Mouse (Mus musculus): ENCODE data around the gene Gimap1.

The Gimap1 gene

DNA sequence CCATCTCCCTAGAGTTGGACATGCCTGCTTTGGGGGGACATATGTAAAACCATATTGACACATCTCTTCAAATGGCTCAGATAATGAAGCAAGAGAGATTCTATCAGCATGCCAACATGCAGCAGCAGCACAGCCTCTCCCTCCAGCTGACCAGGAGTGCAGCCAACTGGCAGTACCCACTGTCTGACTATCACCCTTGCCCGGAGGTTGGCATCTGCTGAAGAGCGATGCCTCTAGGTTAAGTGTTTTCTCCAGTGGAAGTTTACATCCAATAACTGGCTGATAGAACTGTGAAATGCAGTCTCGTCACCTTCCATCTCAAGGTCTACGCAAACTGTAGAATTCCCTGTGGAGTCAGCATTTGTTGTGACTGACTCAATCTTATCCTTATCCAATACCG is 1.2 kb upstream of the Gimap1 start:
- intact Hi-C loops (cut with DNase I): no loop called here

DNA sequence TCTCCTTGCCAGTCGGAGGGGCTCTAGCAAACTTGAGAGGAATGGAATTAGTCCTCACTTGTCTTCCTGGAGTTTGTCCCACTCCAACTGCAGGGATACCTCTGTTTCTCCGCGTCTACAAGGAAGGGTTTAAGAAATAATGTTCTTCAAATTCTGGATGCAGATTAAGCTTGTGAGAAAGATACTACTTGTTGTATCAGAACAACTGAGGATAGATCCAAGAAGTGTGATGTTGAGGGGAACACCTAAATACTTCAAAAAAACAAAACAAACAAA is 864 bp downstream of the Gimap1 start:
- intact Hi-C loops (cut with DNase I): no loop called here

DNA sequence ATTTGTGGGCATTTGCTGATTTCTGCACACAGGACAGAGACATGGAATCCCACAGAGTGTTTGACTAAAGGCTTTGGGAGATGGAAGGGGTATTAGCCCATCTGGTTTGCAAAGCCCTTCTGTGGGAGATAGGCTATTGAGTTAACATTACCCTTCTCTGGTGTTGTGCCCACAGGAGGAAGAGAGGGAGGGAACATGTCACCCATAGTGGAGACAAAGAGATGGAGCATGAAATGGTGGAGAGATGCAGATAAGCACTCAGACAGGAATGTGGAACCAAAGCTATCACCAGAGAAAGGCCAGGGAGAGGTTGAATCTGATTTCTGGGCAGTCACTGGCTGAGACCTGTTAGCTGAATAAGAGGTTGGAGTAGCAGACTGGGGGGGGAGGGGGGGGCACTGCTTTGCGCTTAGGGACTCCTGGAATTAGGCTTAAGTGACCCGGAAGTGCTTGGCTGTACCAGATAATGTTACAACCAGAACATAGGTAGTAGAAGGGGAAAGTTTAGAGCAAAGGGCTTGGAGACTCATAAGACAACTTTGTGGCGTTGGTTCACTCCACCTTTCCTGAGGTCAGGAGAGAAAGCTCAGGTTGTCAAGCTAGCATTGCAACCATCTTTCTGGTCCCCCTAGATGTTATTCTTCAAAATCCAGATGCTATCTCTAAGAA is 1.8 kb downstream of the Gimap1 start:
- intact Hi-C loops (cut with DNase I): no loop called here

DNA sequence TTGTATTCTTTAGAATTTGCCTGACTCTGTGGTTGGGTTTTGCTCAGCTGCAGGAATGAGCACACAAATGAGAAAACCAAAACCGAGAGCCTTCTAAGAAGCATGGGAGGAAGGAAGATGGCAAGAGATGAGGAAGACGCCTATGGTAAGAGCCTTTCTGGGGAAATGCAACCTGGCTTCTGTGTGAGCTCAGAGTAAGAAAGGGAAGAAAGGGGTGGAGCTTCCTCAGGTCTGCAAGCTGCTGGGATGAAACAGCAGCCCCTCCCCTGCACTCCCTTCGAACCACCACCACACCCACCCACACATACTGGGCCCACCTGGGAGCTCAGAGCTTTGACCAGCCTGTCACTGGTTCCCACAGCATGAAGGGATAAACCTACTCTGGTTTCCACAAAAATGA is 2.4 kb downstream of the Gimap1 start:
- intact Hi-C loops (cut with DNase I): no loop called here

DNA sequence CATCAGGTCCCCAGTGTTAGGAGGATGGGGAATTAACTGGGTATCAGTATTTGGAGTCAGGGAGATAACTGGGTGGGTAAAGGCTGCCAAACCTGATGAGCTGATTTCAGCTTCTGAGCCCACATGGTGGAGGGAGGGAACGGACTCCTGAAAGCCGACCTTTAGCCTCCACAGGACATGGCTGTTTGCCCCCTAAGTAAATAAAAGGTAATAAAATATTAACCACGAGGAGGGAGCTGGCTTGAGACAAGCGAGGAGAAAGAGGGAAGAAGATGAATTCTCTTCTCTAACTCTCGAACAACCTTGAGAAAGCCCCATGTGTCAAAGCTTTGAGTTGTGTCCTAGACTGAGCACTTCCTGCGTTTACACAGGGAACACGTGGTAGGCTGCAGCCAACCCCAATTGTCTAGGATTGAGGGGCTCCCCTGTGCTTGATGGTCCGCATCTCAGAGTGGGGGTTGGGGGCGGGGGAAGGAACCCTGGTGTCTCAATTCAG is 2.9 kb downstream of the Gimap1 start:
- intact Hi-C loops (cut with DNase I): no loop called here

DNA sequence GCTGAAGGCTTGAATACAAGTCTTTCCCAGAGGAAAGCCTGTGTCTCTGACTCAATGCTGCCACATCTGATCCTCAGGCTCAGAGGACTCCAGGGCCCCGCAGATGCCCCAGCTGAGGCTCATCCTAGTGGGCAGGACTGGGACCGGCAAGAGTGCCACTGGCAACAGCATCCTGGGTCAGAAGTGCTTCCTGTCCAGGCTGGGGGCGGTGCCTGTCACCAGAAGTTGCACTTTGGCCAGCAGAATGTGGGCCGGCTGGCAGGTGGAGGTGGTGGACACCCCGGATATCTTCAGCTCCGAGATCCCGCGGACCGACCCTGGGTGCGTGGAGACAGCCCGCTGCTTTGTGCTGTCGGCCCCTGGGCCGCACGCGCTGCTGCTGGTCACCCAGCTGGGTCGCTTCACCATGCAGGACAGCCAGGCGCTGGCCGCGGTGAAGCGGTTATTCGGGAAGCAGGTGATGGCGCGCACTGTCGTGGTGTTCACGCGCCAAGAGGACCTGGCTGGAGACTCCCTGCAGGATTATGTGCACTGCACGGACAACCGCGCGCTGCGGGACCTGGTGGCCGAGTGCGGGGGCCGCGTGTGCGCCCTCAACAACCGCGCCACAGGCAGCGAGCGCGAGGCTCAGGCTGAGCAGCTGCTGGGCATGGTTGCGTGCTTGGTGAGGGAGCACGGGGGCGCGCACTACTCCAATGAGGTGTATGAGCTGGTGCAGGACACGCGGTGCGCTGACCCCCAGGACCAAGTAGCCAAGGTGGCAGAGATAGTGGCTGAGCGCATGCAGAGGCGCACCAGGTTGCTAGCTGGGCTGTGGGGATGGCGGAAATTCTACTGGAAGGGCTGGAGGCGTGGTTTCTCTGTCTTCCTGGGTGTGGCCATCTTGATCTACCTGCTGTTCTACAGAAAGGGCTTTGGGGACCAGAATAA is 3.8 kb downstream of the Gimap1 start:
- intact Hi-C loops (cut with DNase I): no loop called here

DNA sequence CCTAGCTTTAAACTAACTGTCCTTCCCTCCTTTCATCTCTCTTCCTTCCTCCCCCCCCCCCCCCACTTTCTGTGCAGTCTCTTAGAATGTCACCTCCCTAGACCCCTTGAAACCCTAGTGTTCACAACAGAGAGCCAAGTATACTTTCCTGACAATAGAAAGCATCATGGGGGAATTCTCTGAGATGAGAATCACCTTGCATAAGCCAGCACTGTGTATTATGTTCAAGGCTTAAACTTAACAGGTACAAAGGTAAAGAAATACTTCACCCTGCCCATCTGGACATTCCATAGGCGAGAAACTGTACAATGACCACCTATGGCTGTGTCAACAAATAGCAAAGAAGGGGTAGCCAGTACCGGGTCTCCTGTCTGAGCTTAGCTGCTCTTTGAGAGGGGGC is 6.6 kb downstream of the Gimap1 start:
- intact Hi-C loops (cut with DNase I): no loop called here

DNA sequence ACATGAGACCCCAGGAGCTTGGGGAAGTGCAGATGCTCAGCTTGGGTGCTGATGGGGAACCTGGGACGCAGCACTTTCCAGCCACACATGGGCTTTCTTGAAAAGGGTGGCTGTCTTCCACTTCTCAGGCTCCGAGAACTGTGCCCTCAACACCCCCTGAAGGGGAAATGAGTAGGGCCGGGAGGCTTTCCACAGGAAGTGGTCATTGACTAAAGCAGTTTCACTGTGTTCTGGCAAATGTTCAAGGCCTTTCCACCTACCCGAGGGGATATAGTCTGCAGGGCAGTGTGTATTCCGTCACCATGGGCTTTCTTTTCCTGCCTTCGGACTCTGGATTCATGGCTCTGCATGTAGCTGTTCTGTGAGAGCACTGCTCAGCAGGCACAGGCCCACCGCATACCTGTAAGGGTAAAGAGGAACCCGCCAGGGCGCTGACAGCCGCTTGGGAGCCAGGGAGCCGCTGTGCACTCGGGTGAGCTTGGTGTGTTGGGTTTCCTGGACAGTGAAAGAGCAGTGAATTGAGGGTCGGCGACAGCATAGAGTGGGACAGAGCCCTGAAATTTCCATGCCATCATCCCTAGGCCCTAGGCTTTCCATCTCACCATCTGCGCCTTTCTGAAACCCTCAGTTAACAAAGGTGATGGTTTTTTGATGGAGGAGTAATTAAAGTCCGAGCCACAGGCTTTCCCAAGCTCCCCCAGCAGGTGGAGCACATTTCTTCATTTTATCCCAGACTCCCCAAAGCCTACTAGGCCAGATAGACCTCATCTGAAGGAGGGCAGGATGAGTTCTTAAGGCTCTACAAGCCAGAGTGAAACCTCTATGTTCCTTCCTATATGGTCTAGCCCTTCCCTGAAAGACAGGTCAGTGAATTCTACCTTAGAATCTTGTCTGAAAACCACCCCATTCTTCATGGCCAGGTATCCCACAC is 7.4 kb downstream of the Gimap1 start, which contains the start of gene Gimap5:
Gene Gimap5 (plus strand): TSS at position 239 of the 931 bp plus-strand sequence.
- intact Hi-C loops (cut with DNase I): no loop called here

DNA sequence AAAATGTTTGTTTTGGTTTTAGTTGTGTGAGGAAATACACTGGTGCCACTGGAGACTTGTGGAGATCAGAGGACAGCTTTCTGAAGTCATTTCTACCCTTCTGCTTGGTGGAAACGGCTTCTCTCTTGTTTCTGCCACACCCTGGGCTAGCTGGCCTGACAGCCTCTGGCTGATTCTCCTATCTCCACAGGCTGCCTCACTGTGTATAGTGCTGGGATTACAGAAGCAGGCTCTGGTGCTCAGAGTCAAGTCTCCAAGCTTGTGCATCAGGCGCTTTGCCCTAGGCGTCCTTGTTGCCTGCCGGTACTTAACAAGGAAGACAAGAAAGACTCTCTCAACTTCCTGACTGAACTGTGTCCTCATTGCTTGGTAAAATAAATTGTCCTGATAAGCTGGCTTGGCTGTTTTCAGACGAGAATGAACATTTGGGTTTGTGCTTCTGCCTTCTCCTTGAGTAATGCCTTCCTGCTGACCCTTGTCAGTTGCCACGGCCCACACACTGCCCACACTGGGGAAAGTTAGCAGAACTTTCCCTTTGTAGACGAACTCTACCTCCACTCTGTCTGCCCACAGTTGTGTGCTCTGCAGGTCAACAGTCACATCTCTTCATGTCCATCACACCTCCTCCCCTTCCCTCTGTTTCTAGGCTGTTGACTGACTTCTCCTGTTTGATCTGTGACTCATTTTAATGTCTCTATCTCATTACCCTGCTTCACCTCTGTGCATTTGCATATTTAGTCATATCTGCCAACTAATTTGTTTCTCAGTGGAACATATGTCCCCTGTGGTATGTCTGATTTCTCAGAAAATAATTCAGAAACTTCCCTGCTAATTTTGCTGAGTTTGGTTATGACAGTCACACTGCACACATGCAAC is 8.5 kb downstream of the Gimap1 start:
- intact Hi-C loops (cut with DNase I): no loop called here

DNA sequence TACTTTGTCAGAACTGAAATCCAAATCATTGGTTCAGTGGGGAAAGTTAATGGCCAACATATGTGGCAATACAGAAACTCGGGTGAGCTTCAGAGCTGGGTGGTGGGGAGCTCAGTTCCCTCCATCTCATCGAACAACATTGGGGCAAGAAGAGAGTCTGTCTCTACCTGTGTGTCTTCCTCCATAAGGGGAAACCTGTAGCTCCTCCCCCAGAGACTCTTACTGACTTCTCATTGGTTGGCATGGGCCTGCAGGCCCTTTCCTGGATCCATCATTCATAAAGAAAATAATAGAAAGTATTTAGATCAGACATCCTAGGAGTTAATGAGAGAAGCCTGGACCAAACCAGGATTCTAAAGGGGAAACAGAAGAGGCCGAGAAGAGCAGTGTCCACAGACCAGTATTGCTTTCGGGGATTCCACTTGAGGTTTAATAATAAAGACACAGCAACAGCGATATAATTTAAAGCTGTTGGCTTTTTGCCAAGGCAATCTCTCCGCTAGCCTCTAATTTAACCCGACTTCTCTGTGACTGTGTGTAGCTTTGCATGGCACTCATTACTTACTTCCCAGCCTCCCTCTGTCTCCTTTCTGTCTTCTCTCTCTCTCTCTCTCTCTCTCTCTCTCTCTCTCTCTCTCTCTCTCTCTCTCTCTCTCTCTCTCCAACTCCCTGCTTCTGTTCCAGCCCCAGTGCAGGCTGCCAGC is 24.9 kb downstream of the Gimap1 start:
- intact Hi-C loops (cut with DNase I): loop anchor here (10.0 kb wide), 1 partner anchor 589 kb away; no protein-coding TSS in a partner anchor

DNA sequence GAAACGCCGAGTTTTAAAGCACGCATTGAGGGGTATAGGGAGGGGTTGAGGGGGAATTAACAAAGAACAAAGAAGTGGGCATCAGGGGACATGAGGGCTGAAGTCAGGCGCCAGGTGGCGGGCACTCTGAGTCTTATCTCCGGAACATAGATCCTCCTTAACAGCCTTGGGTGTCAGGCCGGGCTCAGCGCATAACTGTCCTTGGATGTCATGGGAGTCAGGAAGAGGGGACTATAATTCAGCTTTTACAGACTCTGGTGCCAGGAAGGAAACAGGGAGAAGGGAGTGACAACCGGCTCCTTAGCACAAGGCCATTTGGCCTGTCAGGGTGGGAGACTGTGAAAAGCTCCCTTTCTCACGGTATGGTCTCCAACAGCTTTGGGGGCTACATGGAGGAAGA is 25.6 kb downstream of the Gimap1 start:
- intact Hi-C loops (cut with DNase I): loop anchor here (10.0 kb wide), 1 partner anchor 590 kb away; no protein-coding TSS in a partner anchor

DNA sequence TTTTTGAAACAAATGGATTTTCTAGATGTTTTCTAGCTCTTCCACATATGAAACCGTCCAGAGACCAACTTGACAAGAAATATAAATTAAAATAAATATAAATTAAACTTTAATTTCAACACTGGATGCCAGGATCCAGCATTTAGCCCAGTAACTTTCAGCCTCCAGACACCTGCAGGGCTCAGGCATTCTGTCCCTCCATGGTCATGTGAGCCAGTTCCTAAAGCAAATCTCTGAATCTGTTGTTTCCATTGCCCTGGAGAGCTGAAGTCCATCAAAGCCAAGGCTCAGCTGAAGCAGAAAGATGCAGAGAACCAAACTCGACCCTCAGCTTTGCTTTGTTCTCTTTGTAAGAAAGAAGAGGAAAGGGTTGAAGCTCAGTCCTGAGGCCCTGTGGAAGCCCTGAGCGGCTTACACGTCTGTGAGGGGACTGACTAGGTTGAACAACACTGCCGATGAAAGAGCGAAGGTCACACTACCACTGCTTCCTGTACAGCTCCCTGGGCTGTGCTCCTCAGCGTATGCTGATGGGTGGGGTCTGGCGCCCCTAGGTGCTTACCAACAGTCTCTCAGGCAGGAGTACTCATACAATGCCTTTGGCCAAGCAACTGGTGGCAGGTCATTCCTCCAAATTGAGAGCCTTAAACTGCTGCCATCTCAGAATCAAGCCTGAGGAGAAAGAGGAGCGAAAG is 29.5 kb downstream of the Gimap1 start:
- intact Hi-C loops (cut with DNase I): loop anchor here (10.0 kb wide), 1 partner anchor 594 kb away; no protein-coding TSS in a partner anchor

DNA sequence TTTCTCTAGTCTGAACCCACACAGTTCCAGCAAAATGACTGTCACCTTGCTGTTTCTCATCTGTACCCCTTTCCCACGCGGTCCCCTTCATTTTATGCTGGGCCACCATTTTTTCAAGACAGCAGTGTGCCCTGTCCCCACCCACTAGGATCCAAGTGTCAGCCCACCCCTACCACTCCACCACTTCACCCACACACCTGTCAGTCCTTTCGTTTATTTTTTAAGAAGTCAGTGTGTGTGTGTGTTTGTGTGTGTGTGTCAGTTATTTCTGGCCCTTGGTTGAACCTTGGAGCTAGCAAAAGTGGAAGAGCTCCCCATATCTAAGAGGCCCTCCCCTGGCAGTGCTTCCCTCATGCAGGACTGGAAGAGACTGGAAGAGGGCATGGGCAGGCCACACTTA is 30.1 kb downstream of the Gimap1 start:
- intact Hi-C loops (cut with DNase I): loop anchor here (10.0 kb wide), 1 partner anchor 594 kb away; no protein-coding TSS in a partner anchor

DNA sequence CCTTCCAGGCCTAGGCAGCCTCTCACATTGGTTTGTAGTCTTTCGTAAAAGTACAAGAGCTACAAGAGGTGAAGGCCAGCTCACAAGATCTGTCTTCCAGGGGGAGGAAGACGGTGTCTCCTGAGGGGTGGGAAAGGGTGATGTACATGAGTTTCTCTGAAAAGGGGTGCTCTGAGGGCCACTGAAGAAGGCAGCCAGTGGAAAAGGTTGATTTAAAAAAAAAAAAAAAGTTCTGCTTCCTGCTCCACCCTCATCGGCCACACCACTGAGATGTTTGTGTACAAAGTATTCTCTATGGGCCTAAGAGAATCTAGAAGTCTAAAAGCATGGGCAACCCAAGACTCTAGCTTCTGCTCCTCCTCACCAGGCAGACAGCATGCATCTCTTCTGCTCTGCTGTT is 31.8 kb downstream of the Gimap1 start, which contains the start of gene Gimap3:
Gene Gimap3 (minus strand): TSS at position 156 of the 400 bp plus-strand sequence.
- intact Hi-C loops (cut with DNase I): no loop called here

DNA sequence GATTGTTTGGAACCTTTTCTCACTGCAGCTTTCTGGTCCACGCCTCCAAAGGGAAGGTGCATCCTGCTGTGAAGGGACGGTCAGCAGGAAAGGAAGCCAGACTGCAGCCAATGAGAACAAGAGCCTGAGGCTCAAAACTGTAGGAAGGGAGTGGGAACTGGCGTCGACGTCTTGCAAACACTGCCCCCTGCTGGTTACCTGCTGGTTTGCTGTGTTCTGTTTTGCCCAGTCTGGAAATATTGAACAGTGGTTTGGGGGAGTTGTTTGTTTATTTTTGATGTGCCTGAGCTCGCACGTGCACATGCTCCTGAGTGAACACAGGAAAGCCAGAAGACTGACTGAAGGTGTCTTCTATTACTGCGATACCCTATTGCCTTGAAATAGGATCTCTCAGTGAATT is 33.2 kb downstream of the Gimap1 start:
- intact Hi-C loops (cut with DNase I): loop anchor here (2.0 kb wide), 1 partner anchor 127 kb away; no protein-coding TSS in a partner anchor

DNA sequence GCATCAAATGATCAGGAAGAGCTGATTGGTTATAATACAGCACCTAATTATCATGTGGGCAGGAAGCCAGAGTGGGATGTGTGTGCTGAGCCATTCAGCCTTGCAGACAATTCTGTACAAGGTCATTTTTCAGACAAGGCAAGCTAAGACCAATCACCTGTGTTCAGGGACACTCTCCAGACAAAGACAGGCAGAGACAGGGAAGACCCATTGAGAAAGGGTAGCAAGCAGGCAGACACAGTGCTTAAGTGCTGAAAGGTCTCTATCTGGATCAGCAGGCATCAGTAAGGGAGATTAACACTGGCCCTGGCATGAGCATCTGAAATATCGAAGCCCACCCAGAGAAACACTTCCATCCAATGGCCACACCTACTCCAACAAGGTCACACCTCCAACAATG is 45.6 kb downstream of the Gimap1 start:
- intact Hi-C loops (cut with DNase I): loop anchor here (10.0 kb wide), 1 partner anchor 230 kb away; the partner anchor contains the start of gene Lrrc61

DNA sequence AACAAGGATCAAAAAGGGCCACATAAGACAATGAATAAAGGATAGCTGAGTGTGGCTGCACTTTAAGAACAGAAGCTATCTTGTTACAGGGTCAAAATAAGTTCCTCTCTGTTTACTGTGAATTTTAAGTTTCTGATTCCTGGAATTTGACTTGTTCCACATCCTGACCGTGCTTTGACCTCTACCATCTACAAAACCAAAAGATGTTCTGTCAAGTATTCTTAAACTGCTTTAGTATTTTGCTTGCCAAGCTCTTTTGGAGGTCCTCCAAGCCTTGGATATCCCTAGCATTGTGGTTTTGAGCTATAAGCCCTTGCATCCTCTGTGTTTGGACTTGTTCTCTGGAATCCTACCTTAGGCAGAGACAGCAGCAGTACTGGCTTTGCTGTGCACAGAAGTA is 46.3 kb downstream of the Gimap1 start:
- intact Hi-C loops (cut with DNase I): loop anchor here (10.0 kb wide), 1 partner anchor 230 kb away; the partner anchor contains the start of gene Lrrc61

DNA sequence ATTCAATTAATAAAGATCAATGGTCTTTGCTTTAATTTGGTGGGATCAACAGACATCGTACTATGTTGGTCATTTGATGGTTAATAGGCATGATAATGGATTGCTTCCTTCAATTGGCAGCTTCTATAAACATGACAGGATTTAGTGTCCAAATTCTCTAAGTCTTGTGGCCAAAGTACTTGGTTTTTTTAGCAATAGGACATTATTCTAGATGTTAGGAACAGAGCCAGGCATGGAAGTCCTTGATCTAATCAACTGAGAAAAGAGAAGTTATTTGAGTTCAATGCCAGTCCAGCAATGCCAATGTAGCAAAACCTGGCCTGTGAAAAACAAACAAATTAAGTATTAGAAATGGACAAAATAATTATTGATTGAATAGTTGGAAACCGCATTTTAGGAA is 46.7 kb downstream of the Gimap1 start:
- intact Hi-C loops (cut with DNase I): loop anchor here (10.0 kb wide), 1 partner anchor 231 kb away; the partner anchor contains the start of gene Lrrc61

Measured in adrenal gland (tissue).